Mouse (Mus musculus) megakaryocyte-erythroid progenitor cell, adult 5-6 weeks (primary cell): Measurements from ENCODE around the gene Ttll11. TPM values are rescaled to one million over a fixed set of nuclear protein-coding genes. Genes with fewer than 3 reads are reported as not detected.
A peak's percentile ranks its signal among the peaks of the same experiment; 100 is the strongest.

Experiments used
- ATAC-seq: replicated peaks from 2 replicates; pipeline ENCODE4 v1.8.0; 2016; ENCODE audit warnings: mild to moderate bottlenecking, inconsistent platforms; ENCODE audit not compliant: severe bottlenecking, poor library complexity, low FRiP score, low TSS enrichment
- total RNA-seq, 2 experiments: library from RNA; stranded (forward) in 1 of 2; stranded (reverse) in 1 of 2; fragments of 200-1000, 215-1000 nt in 1 of 2; fragments of >200 nt in 1 of 2; fragmentation: Nextera tagmentation in 1 of 2; gene quantifications; 2 replicates each; pipeline ENCODE4 v1.2.3; 2014 to 2017

Ttll11 gene
- total RNA-seq, 2 experiments from 2014 or later: 0.23 to 0.55 TPM

GRCm38 (mm10) chr2:35910740-35911139, 69.0 kb downstream of the Ttll11 start:
- ATAC-seq: no peak

- no peak for ATAC-seq
Observed at GRCm38 (mm10) chr2:35909353-35909752, 70.4 kb downstream of the Ttll11 start.

DNA sequence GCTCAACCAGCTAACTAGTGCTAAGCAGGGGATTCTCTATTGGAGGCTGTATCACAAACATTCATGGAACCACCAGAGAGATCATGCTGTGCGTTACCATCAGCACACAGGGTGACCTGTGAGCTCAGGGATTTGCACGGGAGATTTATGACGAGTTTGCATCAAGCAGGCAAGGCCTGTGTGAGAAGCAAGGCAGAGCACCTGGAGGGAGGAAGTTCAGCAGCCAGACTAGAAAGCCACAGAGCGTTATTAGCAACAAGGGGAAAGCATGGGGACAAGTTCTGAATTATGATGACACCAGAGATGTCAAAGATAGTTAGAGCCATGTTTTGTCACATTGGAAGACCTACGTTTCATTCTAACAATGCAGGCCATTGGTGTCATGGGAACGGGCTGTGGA, 72.1 kb downstream of the Ttll11 start:
- no peak for ATAC-seq

DNA sequence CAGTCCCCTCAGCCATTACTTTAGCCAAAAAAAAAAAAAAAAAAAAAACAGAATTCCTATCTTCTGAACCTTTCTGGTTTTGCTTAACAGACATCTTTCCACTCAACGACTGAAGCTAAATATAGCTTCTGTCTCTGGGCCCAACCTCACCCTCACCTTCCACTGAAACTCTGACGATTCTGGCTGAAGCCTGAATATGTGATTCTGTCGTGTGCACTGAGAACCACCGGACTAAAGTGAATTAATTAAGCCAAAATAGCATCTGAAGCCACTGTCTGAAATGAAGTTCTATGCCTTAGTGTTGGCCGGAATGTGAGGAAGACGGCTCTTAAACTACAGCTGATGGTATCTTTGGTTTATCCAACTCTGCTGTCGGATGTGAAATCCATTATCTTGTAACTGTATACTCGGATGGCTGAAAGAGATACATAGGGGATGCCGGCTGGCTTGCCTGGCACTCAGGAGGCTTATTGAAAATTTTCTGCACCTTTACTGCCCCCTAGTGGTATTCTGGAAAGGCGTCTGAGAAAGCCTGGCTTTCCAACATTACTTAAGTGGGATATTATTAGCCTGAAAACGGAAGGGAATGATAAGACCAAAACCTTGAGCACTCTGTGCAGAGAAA, 73.4 kb downstream of the Ttll11 start:
- ATAC-seq: peak; percentile 67

- ATAC-seq: no peak
Observed at GRCm38 (mm10) chr2:35900845-35901244, 78.9 kb downstream of the Ttll11 start.

- ATAC-seq: no peak
Observed at GRCm38 (mm10) chr2:35899712-35900111, 80.0 kb downstream of the Ttll11 start.

DNA sequence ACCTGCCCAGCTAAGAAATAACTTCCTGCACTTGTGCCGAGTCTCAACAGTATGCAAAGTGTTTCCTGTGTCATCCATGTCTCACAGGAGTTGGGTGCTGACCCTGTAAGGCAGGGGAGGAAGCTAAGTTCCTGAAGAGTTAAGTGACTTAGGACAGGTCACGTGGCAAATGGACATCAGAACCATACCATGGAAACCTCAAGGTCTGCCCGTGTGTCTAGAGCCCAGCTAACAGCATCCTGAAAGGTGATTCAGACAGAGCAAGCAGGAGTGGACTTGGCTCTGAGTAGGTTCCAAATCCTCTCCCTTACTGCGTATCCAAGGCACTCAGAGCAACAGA, 80.6 kb downstream of the Ttll11 start:
- ATAC-seq: no peak

GRCm38 (mm10) chr2:35898425-35899134, 81.1 kb downstream of the Ttll11 start:
- ATAC-seq: peak; percentile 58

DNA sequence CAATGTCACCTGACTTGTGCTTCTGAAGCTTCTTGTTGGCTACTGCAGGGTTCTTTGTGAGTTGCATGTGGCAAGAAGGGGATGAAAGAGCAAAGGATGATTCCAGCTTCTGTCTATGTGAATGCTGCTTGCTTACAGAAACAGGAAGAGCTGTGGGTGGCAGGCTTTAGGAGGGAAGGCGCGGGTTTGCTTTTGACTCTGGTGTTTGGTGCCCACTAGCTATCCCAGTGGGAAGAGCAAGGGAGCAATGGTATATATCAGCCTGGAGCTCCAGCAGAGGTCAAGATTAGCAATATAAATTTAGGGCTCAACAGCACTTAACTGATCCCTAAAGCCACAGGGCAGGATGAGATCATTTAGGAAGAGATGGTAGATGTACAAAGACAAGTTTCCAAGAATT, 82.6 kb downstream of the Ttll11 start:
- no peak for ATAC-seq

DNA sequence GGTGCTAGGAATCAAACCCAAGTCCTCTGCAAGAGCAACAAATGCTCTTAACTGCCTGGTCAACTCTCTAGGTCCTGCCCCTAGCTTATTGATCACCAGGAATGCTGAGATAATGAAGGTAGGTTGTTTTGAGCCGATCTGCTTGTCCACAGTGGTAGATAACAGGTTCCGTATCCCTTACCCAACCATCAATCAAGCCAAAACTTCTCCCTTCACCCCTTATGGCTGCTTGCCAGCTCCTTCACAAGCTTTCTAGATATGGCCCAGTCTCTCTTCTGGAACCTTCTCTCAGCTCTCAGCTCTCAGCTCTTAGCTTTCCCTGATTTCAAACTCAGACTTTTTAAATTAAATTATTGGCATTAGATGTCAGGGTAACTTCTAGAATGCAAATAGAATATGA, 85.2 kb downstream of the Ttll11 start:
- no peak for ATAC-seq

DNA sequence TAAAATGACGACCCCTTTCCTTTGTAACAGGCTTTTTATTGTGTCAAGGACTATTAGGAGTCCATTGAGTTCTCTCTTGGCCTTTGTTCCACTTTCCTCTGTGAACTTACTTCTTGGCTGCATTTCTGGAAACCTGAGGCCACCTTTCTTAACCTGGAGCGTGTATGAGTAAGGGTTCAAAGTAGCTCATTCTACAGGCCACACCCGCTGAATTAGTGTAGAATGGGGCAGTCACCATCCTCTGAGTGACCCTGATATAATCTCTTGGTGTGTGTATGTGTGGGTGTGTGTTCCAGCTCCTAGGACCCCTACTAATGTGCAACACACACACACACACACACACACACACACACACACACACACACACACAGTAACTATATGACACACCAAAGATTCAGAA, 89.1 kb downstream of the Ttll11 start:
- no peak for ATAC-seq

GRCm38 (mm10) chr2:35889776-35890175, 89.9 kb downstream of the Ttll11 start:
- no peak for ATAC-seq

GRCm38 (mm10) chr2:35884296-35884695, 95.4 kb downstream of the Ttll11 start:
- no peak for ATAC-seq

DNA sequence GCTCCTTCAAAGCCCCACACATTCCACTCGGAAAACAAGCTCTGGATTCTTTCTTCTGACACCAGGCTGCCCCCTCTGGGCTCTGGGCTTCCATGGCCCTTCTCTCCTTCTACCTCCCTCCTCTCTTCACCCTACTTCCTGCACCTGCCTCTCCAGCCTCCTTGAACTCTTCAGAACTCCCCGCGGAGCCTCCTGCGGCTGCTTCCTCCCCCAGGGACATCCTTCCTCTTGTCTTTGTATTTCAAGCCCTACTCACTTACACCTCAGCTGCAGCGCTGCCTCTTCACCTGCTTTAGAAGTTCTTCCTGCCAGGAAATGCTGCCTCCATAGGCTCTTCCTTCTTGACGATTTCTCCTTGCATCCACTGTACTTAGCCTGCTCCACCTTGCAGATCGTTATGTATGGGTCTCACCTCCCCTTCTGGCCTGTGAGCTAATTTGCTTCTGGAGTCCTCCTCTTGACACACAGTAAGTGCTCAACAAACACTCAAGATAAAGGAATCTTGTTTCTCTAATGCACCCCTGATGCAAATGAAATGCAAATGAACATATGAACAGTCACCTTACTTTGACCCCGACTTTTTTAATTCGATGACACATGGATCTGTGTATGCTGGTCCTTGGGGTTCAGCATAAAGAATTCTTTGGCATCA, 97.3 kb downstream of the Ttll11 start:
- no peak for ATAC-seq

GRCm38 (mm10) chr2:35881896-35882295, 97.8 kb downstream of the Ttll11 start:
- ATAC-seq: no peak

- no peak for ATAC-seq
Observed at GRCm38 (mm10) chr2:35880362-35880761, 99.4 kb downstream of the Ttll11 start.

GRCm38 (mm10) chr2:35879887-35880286, 99.8 kb downstream of the Ttll11 start:
- ATAC-seq: no peak

- no peak for ATAC-seq
Observed at GRCm38 (mm10) chr2:35878506-35878905, 101.2 kb downstream of the Ttll11 start.

DNA sequence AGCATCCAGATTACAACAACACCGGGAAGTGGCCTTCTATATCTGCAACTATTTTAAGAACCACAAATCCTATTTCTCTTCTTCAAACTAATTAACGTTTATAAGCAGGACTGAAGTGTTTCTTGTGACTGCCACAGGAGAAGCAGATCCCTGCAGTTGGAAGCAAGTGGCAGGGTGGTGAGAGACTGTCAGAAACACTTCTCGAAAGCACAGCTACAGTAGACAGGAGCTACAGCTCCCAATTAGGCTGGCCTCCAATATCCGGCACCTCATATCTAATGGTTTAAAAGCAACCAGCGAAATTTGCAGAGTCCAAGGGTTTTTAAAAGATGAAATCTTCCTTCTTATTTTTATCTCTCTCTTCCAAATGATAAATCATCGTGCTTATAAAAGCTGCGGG, 104.1 kb downstream of the Ttll11 start:
- ATAC-seq: no peak

DNA sequence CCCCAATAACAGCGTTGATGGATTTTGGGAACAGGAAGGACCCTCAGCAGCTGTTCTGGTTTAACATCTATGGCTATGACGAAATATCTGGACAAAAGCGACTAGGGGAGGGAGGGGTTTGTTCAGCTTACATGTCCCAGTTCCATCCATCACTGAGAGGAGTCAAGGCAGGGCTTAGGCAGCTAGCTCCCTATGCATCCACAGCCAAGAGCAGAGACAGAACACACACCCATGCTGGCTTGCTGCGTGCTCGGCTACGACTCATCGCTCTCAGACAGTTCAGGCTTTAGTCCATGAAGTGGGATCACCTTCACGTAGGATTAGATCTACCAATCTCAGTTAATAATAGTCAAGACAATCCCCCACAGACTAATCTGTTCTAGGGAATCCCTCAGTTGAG, 105.3 kb downstream of the Ttll11 start:
- no peak for ATAC-seq

GRCm38 (mm10) chr2:35869165-35869564, 110.5 kb downstream of the Ttll11 start:
- ATAC-seq: no peak
